Mouse (Mus musculus) intestine, embryonic 14.5 days (tissue): ENCODE data around the gene 4933405L10Rik. TPM values are rescaled to one million over a fixed set of nuclear protein-coding genes. Genes with fewer than 3 reads are reported as not detected.

Experiments used
- ATAC-seq: fragments of 200-750 bp; cut with Nextera tagmentation; replicated peaks from 2 replicates; pipeline ENCODE4 v1.8.0; 2017; ENCODE audit warnings: low read depth, moderate number of reproducible peaks, moderate TSS enrichment, moderate library complexity; ENCODE audit not compliant: low FRiP score, low TSS enrichment
- DNase-seq: peaks from one replicate; pipeline ENCODE4 v3.0.0-alpha.2; 2018; ENCODE audit warnings: low spot score
- H3K27ac ChIP-seq: fragments of 300-500 bp; sonication (generic); 2 replicates; pipeline ENCODE4 v1.5.1; 2014; ENCODE audit warnings: low read depth, mild to moderate bottlenecking, control low read depth
- H3K27me3 ChIP-seq: fragments of 300-500 bp; sonication (generic); replicated peaks from 2 replicates; pipeline ENCODE4 v1.6.1; 2014; ENCODE audit warnings: low read length, control low read depth; ENCODE audit not compliant: control insufficient read depth, insufficient read depth
- H3K36me3 ChIP-seq: fragments of 300-500 bp; sonication (generic); 2 replicates; pipeline ENCODE4 v1.6.1; 2014; ENCODE audit warnings: low read length, control low read depth; ENCODE audit not compliant: control insufficient read depth, insufficient read depth
- H3K4me1 ChIP-seq: fragments of 300-500 bp; sonication (generic); replicated peaks from 2 replicates; pipeline ENCODE4 v1.6.1; 2014; ENCODE audit warnings: low read length, control low read depth, mixed read lengths; ENCODE audit not compliant: control insufficient read depth, insufficient read depth
- H3K4me2 ChIP-seq: fragments of 300-500 bp; sonication (generic); 2 replicates; pipeline ENCODE4 v1.6.1; 2014; ENCODE audit warnings: low read length
- H3K4me3 ChIP-seq: fragments of 300-500 bp; sonication (generic); 2 replicates; pipeline ENCODE4 v1.5.1; 2014; ENCODE audit warnings: low read depth, low read length, control low read depth, mixed read lengths
- H3K9ac ChIP-seq: fragments of 300-500 bp; sonication (generic); 2 replicates; pipeline ENCODE4 v1.6.1; 2014; ENCODE audit warnings: mild to moderate bottlenecking, low read length
- H3K9me3 ChIP-seq: fragments of 300-500 bp; sonication (generic); 2 replicates; pipeline ENCODE4 v1.6.1; 2016; ENCODE audit warnings: low read length, control low read depth; ENCODE audit not compliant: control insufficient read depth
- WGBS: fragments of 180-500 bp; shearing (Covaris S2); extraction: QIAGEN DNeasy Blood & Tissue Kit; methylation state at CpG from one replicate; pipeline ENCODE4 v1.1.7; 2014; 5-methylcytosine and 5-hydroxymethylcytosine counted together
- polyA plus RNA-seq: library from polyadenylated mRNA; unstranded; fragments of >200 nt; fragmentation: Nextera tagmentation; extraction: Ambion mirVana; gene quantifications from 2 replicates; pipeline ENCODE4 v1.2.1, GENCODE M21; 2014

Gene 4933405L10Rik
- polyA plus RNA-seq, 1 experiment from 2014 or later: not detected

DNA sequence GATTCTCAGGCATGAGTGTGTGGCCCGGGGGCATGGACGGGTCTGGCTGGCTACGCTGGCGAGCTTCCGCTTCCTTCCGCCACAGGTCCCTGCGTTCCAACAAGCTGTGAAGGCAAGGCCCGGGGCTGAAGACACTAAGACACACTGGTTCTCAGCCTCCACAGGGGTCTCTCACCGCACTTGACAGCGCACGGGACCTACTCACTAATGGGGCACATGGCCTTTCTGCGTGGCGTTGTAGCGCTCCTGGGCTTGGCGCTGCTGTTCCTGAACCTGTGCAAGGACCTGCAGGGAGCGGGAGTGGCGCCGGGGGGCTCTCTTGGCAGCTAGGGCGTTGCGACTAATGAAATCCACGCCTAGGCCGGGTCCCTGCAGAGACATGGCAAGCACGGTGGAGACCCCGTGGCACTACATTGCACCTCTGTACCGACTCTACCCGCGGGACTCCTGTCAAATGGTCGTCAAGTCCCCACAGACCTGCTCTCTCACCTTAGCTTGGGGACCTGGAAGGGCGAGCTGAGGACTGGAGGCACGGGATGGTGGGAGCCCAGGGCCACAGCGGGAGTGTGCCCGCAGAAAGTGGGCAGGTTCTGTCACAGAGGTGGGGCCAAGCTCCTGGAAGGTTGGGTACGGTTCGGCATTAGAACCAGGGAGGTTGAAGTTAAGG is 3.2 kb upstream of the 4933405L10Rik start:
- H3K4me1 ChIP-seq: peaks cover 17% of the 10 kb centered on the region; the same call in 1 of the 2 replicates
- no peak overlapping the region for H3K9ac ChIP-seq
- no peak overlapping the region for H3K4me3 ChIP-seq
- H3K9me3 ChIP-seq: no peaks in the 10 kb centered on the region
- H3K27ac ChIP-seq: no peak overlapping the region
- ATAC-seq (no peak), DNase-seq (no peak)
- H3K36me3 ChIP-seq: peaks cover 13% of the 10 kb centered on the region
- H3K4me2 ChIP-seq: no peak overlapping the region
- WGBS: 92% methylated on average over 34 of the region's 34 CpGs
- H3K27me3 ChIP-seq: no peaks in the 10 kb centered on the region

GRCm38 (mm10) chr8:105704955-105705354 is 2.5 kb upstream of the 4933405L10Rik start:
- no peak for ATAC-seq
- H3K9me3 ChIP-seq: no peaks in the 10 kb centered on the region
- H3K4me3 ChIP-seq: no peak overlapping the region
- H3K27me3 ChIP-seq: no peaks in the 10 kb centered on the region
- H3K4me1 ChIP-seq: peaks cover 15% of the 10 kb centered on the region; the same call in 1 of the 2 replicates
- DNase-seq: no peak
- H3K36me3 ChIP-seq: peaks cover 13% of the 10 kb centered on the region
- H3K27ac ChIP-seq: no peak overlapping the region
- H3K9ac ChIP-seq: no peak overlapping the region
- no peak overlapping the region for H3K4me2 ChIP-seq
- whole genome bisulfite sequencing: 84% methylated on average over 6 of the region's 6 CpGs

GRCm38 (mm10) chr8:105706426-105706825 is 1.0 kb upstream of the 4933405L10Rik start:
- H3K9me3 ChIP-seq: no peaks in the 10 kb centered on the region
- DNase-seq: no peak
- H3K4me2 ChIP-seq: peak overlapping the region; percentile 95
- no peak for ATAC-seq
- no peak overlapping the region for H3K9ac ChIP-seq
- no peak overlapping the region for H3K4me3 ChIP-seq
- no peaks in the 10 kb centered on the region for H3K27me3 ChIP-seq
- WGBS: 80% methylated on average over 12 of the region's 12 CpGs
- H3K27ac ChIP-seq: no peak overlapping the region
- peaks cover 13% of the 10 kb centered on the region for H3K36me3 ChIP-seq
- 0 out of 2 replicates have a peak, but pooled peaks cover 11% of the 10 kb centered on the region for H3K4me1 ChIP-seq

DNA sequence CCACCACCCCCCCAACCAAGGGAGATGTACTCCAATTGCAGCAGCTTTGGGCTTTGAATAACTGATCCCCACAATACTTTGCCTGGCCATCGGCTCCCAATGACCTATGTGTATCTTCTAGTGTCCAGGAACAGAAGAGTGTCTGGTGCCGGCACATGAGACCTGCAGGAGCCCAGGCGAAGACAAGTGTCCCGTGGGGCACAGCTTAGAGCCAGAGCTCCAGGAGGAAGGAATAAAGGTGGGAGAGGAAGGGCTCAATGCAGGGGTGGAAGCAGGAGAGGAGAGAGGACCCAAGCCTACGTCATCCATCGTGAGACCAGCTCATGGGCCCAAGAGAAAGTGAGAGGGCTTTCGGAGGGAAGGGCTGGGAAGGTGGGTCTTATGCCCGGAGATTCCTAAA is 1.2 kb downstream of the 4933405L10Rik start:
- Histone ChIP-seq H3K4me3 (no peak overlapping the region), H3K27ac (no peak overlapping the region), H3K4me2 (no peak overlapping the region), H3K9me3 (no peaks in the 10 kb centered on the region), H3K4me1 (0 out of 2 replicates have a peak, but pooled peaks cover 5% of the 10 kb centered on the region), H3K27me3 (no peaks in the 10 kb centered on the region), H3K36me3 (peaks cover 6% of the 10 kb centered on the region), H3K9ac (no peak overlapping the region)
- no peak for DNase-seq
- ATAC-seq: no peak
- WGBS: 92% methylated on average over 8 of the region's 8 CpGs

GRCm38 (mm10) chr8:105709317-105709716 is 1.9 kb downstream of the 4933405L10Rik start:
- Histone ChIP-seq H3K4me1 (0 out of 2 replicates have a peak, but pooled peaks cover 5% of the 10 kb centered on the region), H3K4me3 (no peak overlapping the region), H3K27ac (no peak overlapping the region), H3K9ac (no peak overlapping the region), H3K27me3 (no peaks in the 10 kb centered on the region), H3K4me2 (no peak overlapping the region), H3K36me3 (no peaks in the 10 kb centered on the region; the same call in 1 of the 2 replicates), H3K9me3 (no peaks in the 10 kb centered on the region)
- no peak for ATAC-seq
- 70% methylated on average over 12 of the region's 14 CpGs for WGBS
- no peak for DNase-seq

- Histone ChIP-seq H3K9me3 (no peaks in the 10 kb centered on the region), H3K4me2 (no peak overlapping the region), H3K27ac (no peak overlapping the region), H3K36me3 (no peaks in the 10 kb centered on the region), H3K27me3 (no peaks in the 10 kb centered on the region), H3K4me3 (no peak overlapping the region), H3K9ac (no peak overlapping the region), H3K4me1 (no peaks in the 10 kb centered on the region)
- DNase-seq (no peak), ATAC-seq (no peak)
- WGBS: 80% methylated on average over 3 of the region's 3 CpGs
Observed at GRCm38 (mm10) chr8:105712286-105712685, 4.8 kb downstream of the 4933405L10Rik start.

GRCm38 (mm10) chr8:105714139-105714538 is 6.7 kb downstream of the 4933405L10Rik start:
- Histone ChIP-seq H3K4me3 (no peak overlapping the region), H3K4me1 (no peaks in the 10 kb centered on the region), H3K27me3 (no peaks in the 10 kb centered on the region), H3K27ac (no peak overlapping the region), H3K36me3 (no peaks in the 10 kb centered on the region), H3K4me2 (no peak overlapping the region), H3K9ac (no peak overlapping the region), H3K9me3 (no peaks in the 10 kb centered on the region)
- DNase-seq (peak; percentile 97), ATAC-seq (peak; percentile 76; the same call in 1 of the 2 replicates)
- WGBS: 5% methylated on average over 3 of the region's 3 CpGs

DNA sequence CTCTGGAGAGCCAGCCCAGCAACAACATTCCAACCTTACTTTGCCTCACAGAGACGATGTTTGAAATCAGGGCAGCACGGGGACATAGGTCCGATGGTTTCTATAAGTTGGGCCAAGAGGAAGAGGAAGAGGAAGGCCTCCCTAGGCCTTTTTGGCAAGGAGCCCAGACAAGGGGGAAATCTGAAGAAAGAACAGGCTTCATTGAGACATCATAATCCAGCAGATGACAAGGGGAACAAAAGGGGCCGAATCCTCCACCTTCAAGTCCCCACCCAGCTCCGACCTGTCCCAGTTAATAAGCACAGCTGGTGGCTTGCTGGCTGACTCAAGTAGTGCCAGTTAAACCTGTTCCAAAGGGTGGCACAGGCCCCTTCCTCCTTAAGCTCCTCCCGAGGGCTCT is 7.6 kb downstream of the 4933405L10Rik start:
- no peaks in the 10 kb centered on the region for H3K36me3 ChIP-seq
- H3K9me3 ChIP-seq: no peaks in the 10 kb centered on the region
- ATAC-seq: no peak
- H3K27ac ChIP-seq: no peak overlapping the region
- no peak overlapping the region for H3K4me3 ChIP-seq
- no peak overlapping the region for H3K9ac ChIP-seq
- H3K4me2 ChIP-seq: no peak overlapping the region
- WGBS: 72% methylated on average over 6 of the region's 6 CpGs
- DNase-seq: no peak
- H3K27me3 ChIP-seq: no peaks in the 10 kb centered on the region
- H3K4me1 ChIP-seq: no peaks in the 10 kb centered on the region
